Mouse (Mus musculus) olfactory bulb, adult 2 months (tissue): Measurements from ENCODE around the gene Rab6b. TPM values are rescaled to one million over a fixed set of nuclear protein-coding genes. Genes with fewer than 3 reads are reported as not detected.
"Not testable (repeated sequence)": the region's sequence is repeated elsewhere in the genome, so short reads cannot be mapped to it uniquely, and the experiment has no call there.

Experiments used
- H3K27ac ChIP-seq: fragments of 200-500 bp; 2 replicates; pipeline ENCODE4 v1.5.1; 2012; ENCODE audit warnings: low read depth, low read length; ENCODE audit not compliant: insufficient read depth
- H3K4me1 ChIP-seq: fragments of 200-500 bp; 2 replicates; pipeline ENCODE4 v1.6.1; 2012; ENCODE audit warnings: low read length; ENCODE audit not compliant: control insufficient read depth, insufficient read depth
- H3K4me3 ChIP-seq: fragments of 200-500 bp; 2 replicates; pipeline ENCODE4 v1.5.1; 2012; ENCODE audit warnings: mild to moderate bottlenecking, low read depth, low read length, moderate library complexity; ENCODE audit not compliant: insufficient read depth
- CTCF ChIP-seq: fragments of 200-500 bp; IDR thresholded peaks from 2 replicates; pipeline ENCODE4 v1.5.1; 2012; ENCODE audit warnings: low read depth, mild to moderate bottlenecking, low read length, moderate library complexity; ENCODE audit not compliant: insufficient read depth
- POLR2A ChIP-seq: fragments of 200-500 bp; IDR thresholded peaks from 2 replicates; pipeline ENCODE4 v1.6.1; 2012; ENCODE audit warnings: mild to moderate bottlenecking, low read depth, low read length, moderate library complexity; ENCODE audit not compliant: insufficient read depth
- WGBS: fragments of 180-500 bp; shearing (Covaris S2); methylation state at CpG from one replicate; pipeline ENCODE4 v1.1.7; 2018; 5-methylcytosine and 5-hydroxymethylcytosine counted together
- polyA plus RNA-seq: library from polyadenylated mRNA; stranded (reverse); fragments of >200 nt; gene quantifications from 2 replicates; pipeline ENCODE4 v1.2.4, GENCODE M21; 2012; ENCODE audit warnings: low replicate concordance; ENCODE audit not compliant: missing spikeins, insufficient read depth, insufficient read length

Gene Rab6b
- polyA plus RNA-seq, 1 experiment: 448 TPM

GRCm38 (mm10) chr9:103146703-103147102 is 35.1 kb downstream of the Rab6b start:
- no peak overlapping the region for H3K4me3 ChIP-seq
- TF ChIP-seq POLR2A (no peak), CTCF (no peak)
- H3K27ac ChIP-seq: no peak overlapping the region
- WGBS: 37% methylated on average over 9 of the region's 9 CpGs
- peaks cover 29% of the 10 kb centered on the region for H3K4me1 ChIP-seq

- Histone ChIP-seq H3K4me1 (peaks cover 29% of the 10 kb centered on the region), H3K27ac (no peak overlapping the region)
Measured at GRCm38 (mm10) chr9:103147103-103147502, 35.5 kb downstream of the Rab6b start.

GRCm38 (mm10) chr9:103149074-103149799 is 37.6 kb downstream of the Rab6b start:
- WGBS: 78% methylated on average over 12 of the region's 12 CpGs
- H3K4me1 ChIP-seq: peaks cover 26% of the 10 kb centered on the region
- H3K27ac ChIP-seq: no peak overlapping the region
- H3K4me3 ChIP-seq: no peak overlapping the region
- no peak for TF ChIP-seq POLR2A
- TF ChIP-seq CTCF: no peak

More at GRCm38 (mm10) chr9:103147103-103147502, 35.5 kb downstream of the Rab6b start:
- WGBS: 59% methylated on average over 13 of the region's 13 CpGs
- no peak for TF ChIP-seq CTCF
- no peak for TF ChIP-seq POLR2A
- H3K4me3 ChIP-seq: no peak overlapping the region

- TF ChIP-seq POLR2A (no peak), CTCF (no peak)
- peaks cover 9% of the 10 kb centered on the region for H3K4me1 ChIP-seq
- H3K27ac ChIP-seq: no peak overlapping the region
- WGBS: 58% methylated on average over 5 of the region's 5 CpGs
- no peak overlapping the region for H3K4me3 ChIP-seq
Measured at GRCm38 (mm10) chr9:103153286-103153685, 41.7 kb downstream of the Rab6b start.

GRCm38 (mm10) chr9:103154568-103154967 is 43.0 kb downstream of the Rab6b start:
- TF ChIP-seq POLR2A: no peak
- no peak for TF ChIP-seq CTCF
- Histone ChIP-seq H3K4me1 (peaks cover 4% of the 10 kb centered on the region; the same call in 1 of the 2 replicates), H3K27ac (no peak overlapping the region), H3K4me3 (no peak overlapping the region)
- 84% methylated on average over 2 of the region's 2 CpGs for WGBS

GRCm38 (mm10) chr9:103155158-103155557 is 43.6 kb downstream of the Rab6b start:
- H3K4me3 ChIP-seq, H3K4me1 ChIP-seq, H3K27ac ChIP-seq: not testable (repeated sequence)
- 89% methylated on average over 7 of the region's 7 CpGs for WGBS

GRCm38 (mm10) chr9:103163806-103164205 is 52.2 kb downstream of the Rab6b start:
- TF ChIP-seq CTCF (no peak), POLR2A (no peak)
- Histone ChIP-seq H3K27ac (no peak overlapping the region), H3K4me1 (no peaks in the 10 kb centered on the region), H3K4me3 (no peak overlapping the region)
- WGBS: 82% methylated on average over 15 of the region's 15 CpGs

- H3K4me3 ChIP-seq: no peak overlapping the region
- H3K4me1 ChIP-seq: no peaks in the 10 kb centered on the region
- H3K27ac ChIP-seq: no peak overlapping the region
- TF ChIP-seq CTCF (no peak), POLR2A (no peak)
- 80% methylated on average over 6 of the region's 6 CpGs for WGBS
Measured at GRCm38 (mm10) chr9:103168046-103168445, 56.5 kb downstream of the Rab6b start.

GRCm38 (mm10) chr9:103168771-103169170 is 57.2 kb downstream of the Rab6b start:
- no peak overlapping the region for H3K27ac ChIP-seq
- no peaks in the 10 kb centered on the region for H3K4me1 ChIP-seq
- TF ChIP-seq CTCF (no peak), POLR2A (no peak)
- no peak overlapping the region for H3K4me3 ChIP-seq
- 54% methylated on average over 7 of the region's 7 CpGs for WGBS
